Mouse (Mus musculus) CH12.LX (cell line): ENCODE measurements at regions not wholly inside any gene's neighbourhood (a gene's known extent, or its start where the extent isn't known, plus 50 kb on each side); places are given as distances from the start of the nearest gene placed in this dataset.

Source experiments
- DNase-seq: peaks from one replicate; pipeline ENCODE4 v3.0.0-alpha.2; 2013; ENCODE audit errors: extremely low read depth
- H3K27ac ChIP-seq: 2 replicates; pipeline ENCODE4 v1.5.1; 2012; ENCODE audit warnings: low read depth, mild to moderate bottlenecking, control low read depth, moderate library complexity; ENCODE audit not compliant: insufficient read depth
- H3K27me3 ChIP-seq: replicated peaks from 2 replicates; pipeline ENCODE3; 2012; ENCODE audit warnings: inconsistent platforms
- H3K36me3 ChIP-seq, 2 experiments: replicated peaks in 1 of 2; 2 replicates each; pipeline versions ENCODE3 to v1.6.1; 2012; ENCODE audit warnings: inconsistent platforms in 1 of 2, low read length in 1 of 2, mild to moderate bottlenecking in 1 of 2, mixed read lengths in 1 of 2, moderate library complexity in 1 of 2; ENCODE audit not compliant: control insufficient read depth in 1 of 2, insufficient read depth in 1 of 2
- H3K4me1 ChIP-seq, 2 experiments: 2 replicates each; pipeline ENCODE4 v1.6.1; 2012; ENCODE audit warnings: inconsistent platforms in 1 of 2, moderate library complexity in 1 of 2; ENCODE audit not compliant: insufficient read depth in 2 of 2, control insufficient read depth in 1 of 2
- H3K4me2 ChIP-seq: 2 replicates; pipeline ENCODE4 v1.6.1; 2012; ENCODE audit warnings: low read depth, mild to moderate bottlenecking, control low read depth; ENCODE audit not compliant: poor library complexity, insufficient read depth, severe bottlenecking
- H3K4me3 ChIP-seq, 3 experiments: fragments of 150-350 bp in 1 of 3; sonication (generic) in 1 of 3; replicated peaks in 1 of 3; 2 replicates each; pipeline versions ENCODE3 to v1.5.1; 2011 to 2012; ENCODE audit warnings: low read depth in 2 of 3, low read length in 2 of 3, mild to moderate bottlenecking in 2 of 3, moderate library complexity in 2 of 3, control low read depth in 1 of 3, improper control_type of control experiment in 1 of 3, inconsistent platforms in 1 of 3, mixed read lengths in 1 of 3; ENCODE audit not compliant: poor library complexity in 1 of 3
- H3K79me2 ChIP-seq: replicated peaks from 2 replicates; pipeline ENCODE4 v1.6.1; 2012; ENCODE audit warnings: mild to moderate bottlenecking, moderate library complexity; ENCODE audit not compliant: control insufficient read depth, poor library complexity, insufficient read depth, severe bottlenecking; ENCODE audit errors: extremely low read depth
- H3K9ac ChIP-seq: 2 replicates; pipeline ENCODE4 v1.6.1; 2012; ENCODE audit warnings: low read depth, mild to moderate bottlenecking, control low read depth, moderate library complexity; ENCODE audit not compliant: insufficient read depth
- H3K9me3 ChIP-seq: replicated peaks from 2 replicates; pipeline ENCODE3; 2012; ENCODE audit warnings: low read length, inconsistent platforms, mixed read lengths
- BHLHE40 ChIP-seq: IDR thresholded peaks from 2 replicates; pipeline ENCODE4 v1.6.1; 2011; ENCODE audit warnings: mild to moderate bottlenecking, low read depth, low read length, improper control_type of control experiment
- CHD1 ChIP-seq: IDR thresholded peaks from 2 replicates; pipeline ENCODE4 v1.6.1; 2012; ENCODE audit warnings: low read depth, low read length, improper control_type of control experiment, inconsistent platforms
- ELF1 ChIP-seq: IDR thresholded peaks from 2 replicates; pipeline ENCODE4 v1.6.1; 2014; ENCODE audit warnings: low read depth, mild to moderate bottlenecking, inconsistent platforms, low read length, improper control_type of control experiment
- HCFC1 ChIP-seq: IDR thresholded peaks from 2 replicates; pipeline ENCODE4 v1.6.1; 2012; ENCODE audit warnings: low read depth, mild to moderate bottlenecking, inconsistent platforms, low read length, improper control_type of control experiment
- JUN ChIP-seq: IDR thresholded peaks from 2 replicates; pipeline ENCODE4 v1.6.1; 2011; ENCODE audit warnings: low read depth, mild to moderate bottlenecking, low read length, improper control_type of control experiment, moderate library complexity; ENCODE audit not compliant: insufficient read depth
- MAFK ChIP-seq: IDR thresholded peaks from 2 replicates; pipeline ENCODE4 v1.6.1; 2011; ENCODE audit warnings: low read length, improper control_type of control experiment; ENCODE audit not compliant: insufficient replicate concordance
- MAX ChIP-seq: IDR thresholded peaks from 2 replicates; pipeline ENCODE4 v1.6.1; 2011; ENCODE audit warnings: low read length, improper control_type of control experiment
- MAZ ChIP-seq: IDR thresholded peaks from 2 replicates; pipeline ENCODE4 v1.6.1; 2012; ENCODE audit warnings: low read depth, mild to moderate bottlenecking, inconsistent platforms, low read length, improper control_type of control experiment, moderate library complexity
- MXI1 ChIP-seq: IDR thresholded peaks from 2 replicates; pipeline ENCODE4 v1.6.1; 2011; ENCODE audit warnings: mild to moderate bottlenecking, low read depth, low read length, improper control_type of control experiment
- MYC ChIP-seq: IDR thresholded peaks from 2 replicates; pipeline ENCODE4 v1.6.1; 2011; ENCODE audit warnings: low read depth, mild to moderate bottlenecking, improper control_type of control experiment, low read length
- NELFE ChIP-seq: IDR thresholded peaks from 2 replicates; pipeline ENCODE4 v1.6.1; 2011; ENCODE audit warnings: low read depth, low read length, improper control_type of control experiment
- NRF1 ChIP-seq: IDR thresholded peaks from 2 replicates; pipeline ENCODE4 v1.6.1; 2014; ENCODE audit warnings: low read depth, mild to moderate bottlenecking, inconsistent platforms, low read length, improper control_type of control experiment, moderate library complexity
- PAX5 ChIP-seq: IDR thresholded peaks from 2 replicates; pipeline ENCODE4 v1.6.1; 2012; ENCODE audit warnings: low read length, inconsistent platforms, mixed read lengths
- RAD21 ChIP-seq: IDR thresholded peaks from 2 replicates; pipeline ENCODE4 v1.6.1; 2011; ENCODE audit warnings: low read depth, mild to moderate bottlenecking, low read length, improper control_type of control experiment, moderate library complexity
- RCOR1 ChIP-seq: conservative IDR thresholded peaks from 2 replicates; pipeline ENCODE4 v1.6.1; 2012; ENCODE audit warnings: low read depth, mild to moderate bottlenecking, inconsistent platforms, low read length, improper control_type of control experiment
- SIN3A ChIP-seq: IDR thresholded peaks from 2 replicates; pipeline ENCODE4 v1.6.1; 2012; ENCODE audit warnings: low read length, improper control_type of control experiment, inconsistent platforms
- TBP ChIP-seq: conservative IDR thresholded peaks from 2 replicates; pipeline ENCODE4 v1.6.1; 2011; ENCODE audit warnings: low read depth, low read length, improper control_type of control experiment
- TCF12 ChIP-seq: IDR thresholded peaks from 2 replicates; pipeline ENCODE4 v1.6.1; 2014; ENCODE audit warnings: low read depth, mild to moderate bottlenecking, inconsistent platforms, low read length, improper control_type of control experiment
- USF2 ChIP-seq: conservative IDR thresholded peaks from 2 replicates; pipeline ENCODE4 v1.6.1; 2011; ENCODE audit warnings: low read depth, low read length, improper control_type of control experiment
- ZMIZ1 ChIP-seq: IDR thresholded peaks from 2 replicates; pipeline ENCODE4 v1.6.1; 2012; ENCODE audit warnings: low read depth, mild to moderate bottlenecking, inconsistent platforms, low read length, improper control_type of control experiment
- ZNF384 ChIP-seq: IDR thresholded peaks from 2 replicates; pipeline ENCODE4 v1.6.1; 2012; ENCODE audit warnings: low read depth, low read length, improper control_type of control experiment, inconsistent platforms
- dilution Hi-C: fragments of 300-500 bp; cut with MboI; formaldehyde crosslinking; loops from 2 replicates; pipeline ENCODE4 v1.14.3; 2020; ENCODE audit warnings: low sequenced_read_pairs; ENCODE audit not compliant: extremely low pct_unique_long_range_greater_than_20kb, extremely low pct_ligation_motif_present
- in situ Hi-C: fragments of 300-500 bp; cut with MboI; formaldehyde crosslinking; loops from 3 replicates; pipeline ENCODE4 v1.14.3; 2019; ENCODE audit warnings: low sequenced_read_pairs, low pct_ligation_motif_present, low pct_unique_long_range_greater_than_20kb, mixed read lengths

DNA sequence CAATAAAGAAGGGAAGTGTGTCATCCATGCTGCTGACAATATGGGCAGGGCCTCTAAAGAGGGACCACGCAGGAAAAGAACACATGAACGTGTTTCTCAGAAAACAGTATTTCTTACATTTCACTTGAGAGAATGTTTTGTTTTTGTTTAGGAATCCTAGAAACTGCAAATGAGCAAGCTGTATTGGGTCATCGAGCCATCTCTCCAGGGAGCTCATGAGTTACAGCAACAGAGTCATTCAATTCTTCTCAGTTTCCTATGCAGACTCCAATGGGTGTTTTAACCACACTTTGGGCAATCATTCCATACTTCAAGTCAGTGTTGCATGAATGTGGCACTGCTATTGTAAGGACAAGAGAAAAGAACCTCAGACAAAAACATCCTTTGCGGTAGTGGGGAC lies 403.6 kb downstream of the Slc22a22 start:
- Histone ChIP-seq H3K79me2 (no peaks in the 10 kb centered on the region), H3K27ac (no peak overlapping the region), H3K27me3 (no peaks in the 10 kb centered on the region), H3K9ac (no peak overlapping the region), H3K36me3 (no peaks in the 10 kb centered on the region), H3K4me2 (no peak overlapping the region), H3K9me3 (no peaks in the 10 kb centered on the region), H3K4me3 (no peak overlapping the region), H3K4me1 (no peaks in the 10 kb centered on the region)
- in situ Hi-C loops = no loop called here
- TF ChIP-seq MAFK = no peak
- no peak for TF ChIP-seq TBP
- TF ChIP-seq NELFE = no peak
- no peak for TF ChIP-seq SIN3A
- TF ChIP-seq BHLHE40 = no peak
- TF ChIP-seq ZNF384 = no peak
- TF ChIP-seq ZMIZ1 = no peak
- dilution Hi-C loops = no loop called here
- DNase-seq = no peak

- DNase-seq = no peak
- no peaks in the 10 kb centered on the region for H3K9me3 ChIP-seq
- dilution Hi-C loops (no loop called here), in situ Hi-C loops (no loop called here)
- H3K4me2 ChIP-seq = no peak overlapping the region
- H3K79me2 ChIP-seq = no peaks in the 10 kb centered on the region
- no peak overlapping the region for H3K9ac ChIP-seq
- no peaks in the 10 kb centered on the region for H3K4me1 ChIP-seq
- no peak overlapping the region for H3K4me3 ChIP-seq
- no peak overlapping the region for H3K27ac ChIP-seq
- no peaks in the 10 kb centered on the region for H3K36me3 ChIP-seq
- H3K27me3 ChIP-seq = no peaks in the 10 kb centered on the region
- TF ChIP-seq CHD1 (no peak), MYC (no peak), MXI1 (no peak), TCF12 (no peak), NELFE (no peak), RAD21 (no peak)
Measured at GRCm38 (mm10) chr15:57061502-57061901, 415.9 kb downstream of the Slc22a22 start.

GRCm38 (mm10) chr15:57059550-57060195 lies 417.8 kb downstream of the Slc22a22 start:
- H3K36me3 ChIP-seq = no peaks in the 10 kb centered on the region
- H3K27me3 ChIP-seq = no peaks in the 10 kb centered on the region
- H3K4me2 ChIP-seq = no peak overlapping the region
- dilution Hi-C loops (no loop called here), in situ Hi-C loops (no loop called here)
- H3K4me3 ChIP-seq = no peak overlapping the region
- H3K79me2 ChIP-seq = no peaks in the 10 kb centered on the region
- no peak overlapping the region for H3K9ac ChIP-seq
- no peak overlapping the region for H3K27ac ChIP-seq
- no peaks in the 10 kb centered on the region for H3K4me1 ChIP-seq
- H3K9me3 ChIP-seq = no peaks in the 10 kb centered on the region
- TF ChIP-seq MAX (no peak), HCFC1 (no peak), SIN3A (no peak), MXI1 (no peak), NRF1 (no peak), PAX5 (no peak), RCOR1 (no peak), BHLHE40 (no peak), USF2 (no peak), MAZ (no peak), JUN (no peak), ELF1 (no peak)
- TF ChIP-seq, all 38 proteins: peak for 0
- DNase-seq = no peak
